Mouse (Mus musculus) CD4-positive, CD25-positive, alpha-beta regulatory T cell, adult 4 months (primary cell): ENCODE results near the gene Rpap2. TPM values are rescaled to one million over a fixed set of nuclear protein-coding genes. Genes with fewer than 3 reads are reported as not detected.
A peak's percentile ranks its signal among the peaks of the same experiment; 100 is the strongest.

Experiments
- ATAC-seq: one replicate; pipeline ENCODE4 v1.8.0; 2017
- polyA plus RNA-seq, 2 experiments: library from polyadenylated mRNA; unstranded; fragments of 100-300 nt; shearing (Covaris generic); gene quantifications; one replicate each; pipeline ENCODE4 v1.2.1; 2017

The Rpap2 gene
- polyA plus RNA-seq, 2 experiments from 2014 or later: 37.7 to 52.2 TPM

GRCm38 (mm10) chr5:107687592-107688498, 90.7 kb downstream of the Rpap2 start:
- peak; percentile 88 for ATAC-seq

DNA sequence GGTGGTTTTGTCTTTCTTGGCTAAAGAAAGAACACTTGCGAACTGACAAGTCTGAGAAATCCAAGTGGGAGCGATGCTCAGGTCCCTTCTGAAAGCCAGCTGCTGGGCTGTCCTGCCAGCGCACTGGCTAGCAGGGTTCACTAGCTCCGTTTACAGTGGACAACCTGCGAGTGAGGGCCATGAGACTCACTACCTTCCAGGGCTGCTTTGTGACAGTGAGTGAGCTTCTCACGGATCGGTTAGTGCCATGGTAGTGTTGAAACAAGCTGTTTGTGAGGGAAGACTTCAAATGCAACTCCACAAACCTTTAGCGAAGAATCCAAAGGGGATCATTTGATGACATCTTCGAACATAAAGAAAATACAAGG, 91.3 kb downstream of the Rpap2 start:
- ATAC-seq: peak; percentile 4

DNA sequence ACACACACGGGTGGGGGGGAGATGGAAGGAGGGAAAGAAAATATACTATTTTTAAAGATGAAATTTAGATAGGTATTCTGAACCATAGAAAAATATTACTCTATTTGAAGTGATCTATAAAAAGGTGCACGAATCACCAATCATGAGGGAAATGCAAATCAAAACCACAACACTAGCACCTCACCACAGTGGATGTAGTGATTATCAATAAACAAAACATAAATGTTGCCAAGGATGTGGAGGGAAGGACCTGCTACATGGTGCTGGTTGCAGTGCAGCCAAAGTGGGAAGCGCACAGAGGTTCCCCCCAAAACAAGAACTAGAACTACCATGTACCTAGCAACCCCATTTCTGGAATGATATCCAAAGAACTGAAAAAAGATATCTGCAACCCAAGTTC, 97.8 kb downstream of the Rpap2 start:
- ATAC-seq: peak; percentile 60

DNA sequence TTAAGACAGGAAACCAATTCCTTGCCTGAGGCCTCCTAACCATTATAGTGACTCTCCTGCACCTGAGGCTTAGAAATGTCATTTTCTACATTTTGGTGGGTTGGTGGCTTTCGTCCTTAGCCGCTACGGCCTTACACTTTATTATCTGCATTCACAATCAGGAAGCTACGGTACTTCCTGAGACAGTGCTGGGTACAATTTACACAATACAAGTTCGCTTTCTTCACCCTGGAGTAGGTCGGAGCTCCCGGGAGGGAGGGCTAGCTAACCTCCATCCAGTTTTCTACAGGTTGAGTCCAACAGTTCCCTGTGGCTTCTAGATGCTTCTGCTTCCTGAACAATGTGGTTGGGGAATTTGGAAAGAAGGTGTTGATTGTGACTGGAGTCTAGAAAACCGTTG, 101.7 kb downstream of the Rpap2 start:
- no peak for ATAC-seq

GRCm38 (mm10) chr5:107700873-107701272, 103.7 kb downstream of the Rpap2 start:
- no peak for ATAC-seq

DNA sequence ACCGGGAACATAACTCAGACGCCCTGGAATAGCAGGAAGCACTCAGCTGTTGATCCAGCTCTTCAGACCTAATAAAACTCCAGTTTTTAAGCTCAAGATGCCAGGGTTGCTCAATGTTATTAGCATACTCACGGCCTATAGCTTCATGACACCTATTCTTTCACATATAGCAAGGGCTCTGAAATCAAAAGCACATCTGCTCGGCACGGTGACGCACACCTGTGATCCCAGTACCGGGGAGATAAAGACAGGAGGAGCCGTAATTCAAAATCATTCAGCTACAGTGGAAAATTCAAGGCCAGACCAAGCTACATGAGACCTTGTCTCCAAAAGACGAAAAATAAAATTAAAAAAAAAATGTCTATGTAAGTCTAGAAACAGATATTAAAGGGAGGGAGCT, 104.5 kb downstream of the Rpap2 start:
- ATAC-seq: no peak

GRCm38 (mm10) chr5:107703207-107703763, 106.1 kb downstream of the Rpap2 start:
- ATAC-seq: peak; percentile 93

DNA sequence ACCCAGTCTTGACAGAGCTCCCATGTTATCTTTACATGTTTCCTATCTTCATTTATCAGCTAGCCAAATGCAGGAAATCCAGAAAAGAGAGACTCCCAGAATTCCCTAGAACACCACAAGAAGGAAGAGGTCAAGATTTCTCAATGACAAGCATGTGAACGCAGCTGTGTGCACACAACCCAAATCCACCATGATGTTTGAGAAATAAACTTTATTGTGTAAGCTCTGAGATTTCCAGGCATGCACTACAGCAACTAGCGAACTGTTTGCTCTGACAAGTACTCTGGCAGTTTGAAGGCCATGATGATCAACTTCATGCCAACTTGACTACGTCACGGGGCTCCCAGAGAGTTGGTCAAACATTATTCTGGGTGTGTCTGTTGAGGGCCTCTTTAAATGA, 108.6 kb downstream of the Rpap2 start:
- ATAC-seq: no peak

DNA sequence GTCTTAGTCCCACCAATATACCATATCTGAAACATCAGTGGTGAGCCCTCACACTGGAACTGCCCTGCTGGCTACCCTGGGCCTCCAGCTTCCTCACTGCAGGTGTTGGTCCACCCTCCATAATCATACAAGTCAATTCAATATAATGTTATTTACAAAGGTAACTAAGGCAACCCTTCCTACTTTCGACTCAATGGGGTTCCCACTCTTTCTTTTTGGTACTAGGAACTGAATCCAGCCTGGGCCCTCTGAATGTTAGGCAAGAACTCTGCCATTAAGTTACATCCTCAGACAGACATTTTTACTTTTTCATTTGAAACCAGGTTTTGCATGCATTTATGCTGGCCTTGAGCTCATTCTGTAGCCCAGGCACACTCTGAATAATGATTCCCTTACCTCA, 109.1 kb downstream of the Rpap2 start:
- ATAC-seq: no peak

- no peak for ATAC-seq
Measured at GRCm38 (mm10) chr5:107708124-107708797, 111.1 kb downstream of the Rpap2 start.

Other genes starting within 250 kb of the Rpap2 start
- gene Ephx4, start 194.6 kb upstream of the Rpap2 start, polyA plus RNA-seq: under 1 TPM in 1 of 2 experiments, not detected in 1; 0.42 TPM
- gene Lpcat2b, start 165.8 kb upstream of the Rpap2 start, polyA plus RNA-seq: not detected
- 1 to 10 TPM; 8.9 to 9.7 TPM for gene Btbd8, start 159.4 kb upstream of the Rpap2 start, polyA plus RNA-seq
- gene Gm42669, start 89.8 kb upstream of the Rpap2 start, polyA plus RNA-seq: 1 to 10 TPM; 1.0 to 1.3 TPM
- gene 1700028K03Rik, start 62.7 kb upstream of the Rpap2 start, polyA plus RNA-seq: under 1 TPM; 0.14 to 0.47 TPM
- gene Glmn, start 515 bp downstream of the Rpap2 start, polyA plus RNA-seq: 10 to 100 TPM; 28.2 to 36.6 TPM
- 1 to 10 TPM; 2.5 to 6.1 TPM for gene Gfi1, start 128.7 kb downstream of the Rpap2 start, polyA plus RNA-seq
- under 1 TPM in 1 of 2 experiments, not detected in 1; 0.32 TPM for gene Ube2d2b, start 232.7 kb downstream of the Rpap2 start, polyA plus RNA-seq